Mouse (Mus musculus): ENCODE measurements at regions not wholly inside any gene's neighbourhood (a gene's known extent, or its start where the extent isn't known, plus 50 kb on each side); places are given as distances from the start of the nearest gene placed in this dataset.

GRCm38 (mm10) chr3:9957870-9958269 lies 130.0 kb upstream of the Gm9833 start:
- DNase-seq (ENCODE audit: low spot score): no peak

- DNase-seq (ENCODE audit: low spot score): no peak
Measured at GRCm38 (mm10) chr3:9959716-9960661, 127.9 kb upstream of the Gm9833 start.

- no peak for DNase-seq (ENCODE audit: low spot score)
Measured at GRCm38 (mm10) chr3:9960696-9961095, 127.2 kb upstream of the Gm9833 start.

All from testis, postnatal 14 days (tissue).